Mouse (Mus musculus) kidney, postnatal 36 days (tissue): ENCODE results near the gene Gins2.

ENCODE experiments used
- DNase-seq, 2 experiments: peaks; one replicate each; pipeline ENCODE4 v3.0.0; 2021 to 2022; ENCODE audit warnings: mixed read lengths in 2 of 2

Gene Gins2

DNA sequence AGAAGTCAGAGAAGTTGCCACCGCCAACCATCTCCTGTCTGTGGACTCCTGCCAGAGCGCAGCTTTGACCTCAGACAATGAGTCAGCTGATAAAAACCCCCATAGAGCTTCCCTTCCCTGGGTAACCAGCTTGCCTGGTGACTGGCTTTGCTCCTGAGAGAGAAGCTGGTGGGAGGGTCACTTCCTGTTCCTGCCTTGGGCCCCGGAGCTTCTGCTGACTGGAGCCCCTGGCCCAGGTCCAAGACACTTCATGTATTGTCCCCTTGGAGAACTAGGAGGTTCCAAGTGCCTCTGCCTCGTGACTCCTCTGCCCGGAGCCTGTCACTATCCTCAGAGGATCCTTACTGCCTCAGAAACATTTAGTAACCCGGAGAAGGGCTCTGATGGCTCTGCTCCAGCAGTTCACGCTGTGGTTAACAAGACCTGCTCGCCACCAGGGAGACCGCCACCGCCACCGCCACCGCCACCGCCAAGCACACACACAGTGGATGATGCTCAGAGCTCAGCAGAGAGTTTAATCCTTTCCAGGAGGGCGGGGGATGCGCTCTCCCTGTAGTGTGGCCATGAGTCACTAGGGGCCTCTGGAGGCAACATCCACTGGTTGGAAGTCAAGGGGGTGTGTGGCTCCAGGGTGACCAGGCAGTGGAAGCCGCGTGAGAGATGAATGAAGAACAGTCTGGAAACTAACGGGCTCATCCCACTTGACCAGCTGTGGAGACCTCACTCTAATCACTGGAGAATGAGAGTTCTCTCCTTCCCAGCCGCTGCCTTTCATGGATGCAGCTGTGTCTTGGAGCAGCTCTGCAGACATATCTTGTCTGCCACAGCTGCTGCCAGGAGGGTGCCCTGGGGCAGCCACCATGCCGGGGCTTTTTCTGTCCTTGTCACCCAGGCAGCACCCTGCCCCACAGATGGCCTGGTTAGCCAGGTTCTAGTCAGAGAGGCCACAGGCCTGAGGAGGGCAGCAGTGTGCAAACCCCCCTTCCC, 25.0 kb downstream of the Gins2 start:
- DNase-seq = peak; percentile 95 to 96

DNA sequence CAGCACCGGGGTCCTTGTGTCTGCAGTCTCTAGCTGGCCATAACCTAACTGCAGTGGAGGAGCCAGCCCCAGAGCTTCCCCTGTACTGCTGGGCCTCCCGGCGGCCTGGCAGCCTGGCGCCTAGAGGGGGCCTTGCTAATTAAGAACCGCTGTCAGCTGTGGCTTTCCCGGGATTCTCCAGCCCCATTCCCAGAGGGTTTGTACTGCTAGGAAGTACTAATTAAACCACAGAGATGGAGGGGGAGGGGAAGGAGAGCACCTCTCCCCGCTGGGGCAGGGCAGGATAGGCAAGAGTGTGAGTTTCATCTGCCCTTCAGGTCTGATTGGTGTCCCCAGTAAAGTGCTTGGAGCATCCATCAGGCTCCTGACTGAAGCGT, 25.8 kb downstream of the Gins2 start:
- no peak for DNase-seq

DNA sequence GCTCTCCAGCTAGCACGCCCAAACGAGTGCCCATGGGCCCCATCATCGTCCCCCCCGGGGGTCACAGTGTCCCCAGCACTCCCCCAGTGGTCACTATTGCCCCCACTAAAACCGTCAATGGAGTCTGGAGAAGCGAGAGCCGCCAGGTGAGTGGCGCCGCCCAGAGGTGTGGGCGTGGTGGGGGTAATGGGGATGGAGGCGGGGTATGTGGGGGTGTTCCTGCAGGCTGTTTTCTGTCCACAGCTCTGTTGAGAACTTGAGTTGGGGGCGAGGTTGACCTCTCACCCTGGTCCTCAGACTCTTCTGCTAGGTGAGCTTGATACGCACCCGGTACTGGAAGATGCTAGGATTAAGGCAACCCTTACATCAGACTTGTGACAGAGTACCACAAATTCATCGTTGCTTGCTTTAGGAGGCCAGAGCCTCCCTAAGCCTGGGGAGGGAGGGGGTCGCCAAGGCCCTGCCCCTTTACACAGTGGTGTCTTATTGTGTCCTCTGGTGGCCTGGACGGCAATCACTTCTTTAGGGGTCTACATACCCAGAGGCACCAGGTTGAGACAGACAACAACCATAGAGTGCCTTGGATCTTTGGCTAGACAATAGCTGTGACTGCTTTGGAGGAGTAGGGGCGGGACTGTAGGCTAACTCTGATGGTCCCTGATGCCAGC, 26.3 kb downstream of the Gins2 start:
- DNase-seq = no peak

DNA sequence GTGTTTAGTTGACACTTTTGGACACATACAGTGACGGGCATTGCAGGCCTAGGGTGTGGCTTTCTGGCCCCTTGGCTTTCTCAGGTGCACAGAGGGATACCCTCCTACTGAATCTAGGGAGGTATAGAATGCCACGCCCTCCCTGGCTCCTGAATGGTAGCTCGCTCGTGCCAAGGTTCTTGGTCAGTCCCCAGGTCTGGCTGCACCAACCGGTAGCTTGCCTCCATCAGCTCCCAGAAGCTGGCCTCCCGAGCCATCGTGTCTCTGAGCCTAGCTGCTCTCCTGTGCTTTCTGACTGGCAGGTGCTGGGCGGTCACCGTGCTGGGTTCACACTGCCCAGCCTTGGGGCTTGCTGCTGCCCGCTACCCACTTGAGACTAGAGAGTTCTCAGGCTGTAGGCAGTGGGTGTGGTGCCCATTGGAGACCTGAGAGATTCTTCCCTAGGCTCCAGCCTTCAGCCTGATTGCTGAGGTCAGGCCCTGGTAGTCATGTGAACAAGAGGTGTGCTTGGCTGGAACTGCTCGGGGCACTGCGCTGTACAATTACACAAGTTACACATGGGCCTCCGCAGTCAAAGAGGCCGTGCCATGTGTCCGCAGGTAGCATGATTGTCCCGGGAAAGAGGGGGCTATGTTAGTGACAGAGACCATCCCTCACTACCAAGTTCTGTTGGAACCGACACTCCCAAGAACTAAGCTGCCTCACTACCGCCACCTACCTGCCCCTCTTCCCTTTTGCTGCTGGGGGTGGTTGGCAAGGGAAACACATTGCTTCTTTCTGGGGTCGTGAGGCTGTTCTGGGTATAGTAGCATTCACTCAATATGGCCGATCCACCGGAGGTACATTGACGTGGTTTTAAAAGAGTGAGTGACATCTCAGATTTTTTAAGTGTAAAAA, 27.3 kb downstream of the Gins2 start:
- DNase-seq = peak in 1 of 2 experiments; percentile 69

DNA sequence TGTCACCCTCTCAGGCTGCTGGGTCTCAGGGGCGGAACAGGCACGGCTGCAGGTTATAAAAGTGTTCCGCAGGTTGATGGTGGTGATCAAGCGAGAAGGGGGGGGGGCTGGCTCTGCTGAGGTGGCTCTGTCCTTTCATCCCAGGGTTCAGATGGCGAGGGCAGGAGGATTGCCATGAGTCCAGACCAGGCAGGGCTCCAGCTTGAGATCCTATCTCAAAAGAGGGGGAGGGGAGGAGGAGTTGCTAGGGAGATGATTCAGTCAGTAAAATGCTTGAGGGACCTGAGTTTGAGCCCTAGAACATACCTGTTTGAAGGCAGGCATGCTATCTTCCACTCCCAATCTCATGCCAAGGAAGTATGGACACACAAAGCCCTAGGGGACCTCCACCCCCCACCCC, 28.6 kb downstream of the Gins2 start:
- DNase-seq = no peak

- no peak for DNase-seq
These were observed 29.4 kb downstream of the Gins2 start for GRCm38 (mm10) chr8:120559654-120560053.

DNA sequence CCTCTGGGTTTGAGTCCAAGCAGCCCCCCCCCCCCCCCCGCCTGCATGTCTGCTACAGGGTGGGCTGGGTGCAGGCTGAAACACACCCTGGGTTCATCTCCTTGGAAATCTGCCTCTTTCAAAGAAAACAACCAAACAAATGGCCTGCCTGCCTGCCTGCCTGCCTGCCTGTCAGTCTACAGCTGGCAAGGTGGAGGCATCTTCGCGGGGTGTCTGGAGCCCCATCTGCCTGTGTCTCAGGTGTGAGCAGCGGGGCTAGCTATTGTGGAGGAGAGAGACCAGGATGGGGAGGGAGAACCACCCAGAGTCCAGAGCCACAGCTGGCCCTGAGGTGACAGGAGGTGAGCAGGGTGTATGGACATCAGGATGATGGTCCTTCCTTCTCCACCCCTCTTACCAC, 30.9 kb downstream of the Gins2 start:
- no peak for DNase-seq

- no peak for DNase-seq
These were observed 31.7 kb downstream of the Gins2 start for GRCm38 (mm10) chr8:120557170-120557965.

GRCm38 (mm10) chr8:120556198-120556892, 32.8 kb downstream of the Gins2 start:
- no peak for DNase-seq

- DNase-seq = no peak
These were observed 34.6 kb downstream of the Gins2 start for GRCm38 (mm10) chr8:120554466-120555039.

DNA sequence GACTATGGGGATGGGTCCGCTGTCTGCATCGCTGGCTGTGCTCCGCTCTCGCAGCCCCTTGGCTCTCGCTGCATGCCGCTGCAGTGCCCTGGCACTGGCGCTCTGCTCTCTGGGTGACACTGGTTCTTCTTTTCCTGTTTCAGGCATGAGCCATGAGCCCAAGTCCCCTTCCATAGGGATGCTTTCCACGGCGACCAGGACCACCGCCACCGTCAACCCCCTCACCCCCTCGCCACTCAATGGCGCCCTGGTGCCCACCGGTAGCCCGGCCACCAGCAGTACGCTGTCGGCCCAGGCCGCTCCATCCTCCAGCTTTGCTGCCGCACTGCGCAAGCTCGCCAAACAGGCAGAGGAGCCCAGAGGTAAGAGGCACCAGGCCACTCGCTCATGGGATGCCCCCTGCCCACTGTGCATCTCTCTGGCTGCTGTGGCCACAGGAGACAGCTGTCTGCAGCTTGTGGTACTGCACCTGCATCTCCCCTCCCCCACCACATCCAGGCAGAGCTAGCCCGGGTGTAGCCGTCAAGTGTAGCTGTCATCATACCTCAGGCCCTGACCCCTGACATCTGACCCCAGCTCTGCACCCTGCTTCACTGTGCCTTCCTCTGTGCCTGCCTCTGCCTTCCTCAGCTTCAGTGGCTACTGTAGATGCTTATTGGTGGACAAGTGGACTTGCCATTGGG, 35.5 kb downstream of the Gins2 start:
- DNase-seq = no peak

DNA sequence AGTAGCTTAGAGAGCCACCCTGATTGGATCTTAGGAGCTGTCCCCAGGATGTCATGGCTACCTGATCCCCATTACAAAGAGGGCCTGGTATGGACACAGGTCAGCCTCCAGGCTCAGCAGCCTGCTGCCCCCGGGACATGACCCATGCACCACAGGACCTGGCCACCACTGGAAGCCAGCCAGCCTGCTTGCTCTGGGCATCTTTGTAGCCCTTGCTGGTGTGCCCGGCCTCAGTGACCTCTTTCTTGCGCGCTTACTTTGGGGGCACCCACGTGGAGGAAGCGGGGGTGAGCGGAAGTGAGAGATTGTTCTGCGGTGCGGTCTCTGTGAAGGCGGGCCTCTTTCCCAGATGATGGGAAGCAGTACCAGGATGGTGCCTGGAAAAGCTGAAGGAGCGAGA, 36.6 kb downstream of the Gins2 start:
- DNase-seq = peak in 1 of 2 experiments; percentile 48

DNA sequence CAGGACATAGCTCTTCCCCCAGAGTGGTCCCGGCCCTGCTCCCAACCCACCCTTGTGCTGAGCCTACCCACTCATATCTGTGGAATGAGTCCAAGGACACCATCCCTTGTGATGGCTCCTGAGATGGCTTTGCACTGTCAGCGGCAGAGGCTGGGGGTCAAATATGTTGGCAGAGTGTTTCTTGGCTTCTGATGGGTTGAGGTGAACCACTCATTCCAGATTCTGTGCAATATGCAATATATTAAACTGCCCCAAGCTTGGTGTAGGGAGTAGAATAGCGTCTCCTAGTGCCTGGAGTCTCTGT, 37.5 kb downstream of the Gins2 start:
- no peak for DNase-seq

- DNase-seq = no peak
These were observed 38.0 kb downstream of the Gins2 start for GRCm38 (mm10) chr8:120550937-120551676.

GRCm38 (mm10) chr8:120550430-120550829, 38.7 kb downstream of the Gins2 start:
- DNase-seq = no peak

DNA sequence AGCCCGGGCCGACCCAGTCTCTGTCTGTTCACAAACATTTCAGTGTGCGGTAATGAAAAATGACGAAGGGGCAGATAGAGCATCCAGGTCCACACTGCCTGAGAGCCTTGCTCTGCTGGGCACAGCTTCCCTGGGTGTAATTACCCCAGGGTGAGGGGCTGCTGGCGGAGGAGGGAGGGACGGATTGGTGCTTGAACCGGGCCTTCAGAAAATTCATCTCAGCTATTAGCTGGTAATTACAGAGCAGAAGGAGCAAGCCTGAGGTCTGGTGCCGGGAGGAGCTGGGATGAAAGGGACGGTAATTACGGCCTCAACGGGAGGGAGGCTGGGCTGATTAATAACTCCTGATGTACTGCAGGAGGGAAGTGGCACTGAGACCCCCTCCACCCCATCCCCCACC, 39.2 kb downstream of the Gins2 start:
- DNase-seq = no peak

GRCm38 (mm10) chr8:120549321-120549921, 39.7 kb downstream of the Gins2 start:
- DNase-seq = peak in 1 of 2 experiments; percentile 66

GRCm38 (mm10) chr8:120548313-120548761, 40.8 kb downstream of the Gins2 start:
- no peak for DNase-seq

DNA sequence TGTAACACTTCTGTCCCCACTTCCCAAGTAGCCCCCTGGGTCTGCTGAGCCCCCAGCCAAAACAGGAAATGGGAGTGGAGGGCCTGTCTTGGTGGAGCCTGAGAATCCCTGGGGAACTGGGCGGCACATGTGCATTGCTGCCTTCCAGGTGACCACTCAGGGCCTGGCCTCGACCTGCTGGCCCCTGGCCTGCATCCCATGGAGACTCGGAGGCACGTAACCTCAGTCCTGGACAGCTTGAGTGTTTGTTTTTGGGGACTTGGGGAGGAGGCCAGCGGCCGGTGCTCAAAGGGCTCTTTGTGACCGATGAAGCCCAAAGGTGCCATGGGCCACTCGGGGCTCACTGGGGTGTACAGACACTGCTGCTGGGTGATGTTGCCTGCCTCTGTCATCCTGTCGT, 41.5 kb downstream of the Gins2 start:
- peak in 1 of 2 experiments; percentile 59 for DNase-seq
